Mouse (Mus musculus): ENCODE data around the gene Kri1. TPM values are rescaled to one million over a fixed set of nuclear protein-coding genes. Genes with fewer than 3 reads are reported as not detected.
"Not testable (repeated sequence)": the region's sequence is repeated elsewhere in the genome, so short reads cannot be mapped to it uniquely, and the experiment has no call there.

Kri1 gene
- total RNA-seq, 2 experiments from 2014 or later, result 11.0 to 12.6 TPM

DNA sequence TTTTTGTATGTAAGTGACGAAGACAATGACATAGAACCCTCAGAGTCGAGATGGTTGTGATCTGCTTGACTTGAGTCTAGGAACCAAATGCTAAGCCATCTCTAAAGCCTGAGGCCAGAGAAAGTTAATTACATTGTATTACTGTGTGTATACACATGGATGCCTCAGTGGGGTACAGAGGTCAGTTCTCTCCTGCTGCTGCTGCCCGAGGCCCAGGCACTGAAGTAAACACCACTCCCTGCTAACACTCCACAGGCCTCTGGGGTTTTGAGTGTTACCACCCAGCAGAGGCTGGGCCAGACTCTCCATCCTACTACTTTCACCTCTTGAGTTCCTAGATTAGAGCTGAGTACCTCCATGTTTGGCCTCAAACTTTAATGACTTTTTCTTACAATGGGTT is 3.8 kb downstream of the Kri1 start:
- no peak for TF ChIP-seq CTCF (IDR thresholded peaks at IDR 0.05)
- Histone ChIP-seq H3K27ac (no peak overlapping the region), H3K4me3 (no peak overlapping the region)
- no peak for DNase-seq
- intact Hi-C loops (cut with DNase I), result no loop called here

DNA sequence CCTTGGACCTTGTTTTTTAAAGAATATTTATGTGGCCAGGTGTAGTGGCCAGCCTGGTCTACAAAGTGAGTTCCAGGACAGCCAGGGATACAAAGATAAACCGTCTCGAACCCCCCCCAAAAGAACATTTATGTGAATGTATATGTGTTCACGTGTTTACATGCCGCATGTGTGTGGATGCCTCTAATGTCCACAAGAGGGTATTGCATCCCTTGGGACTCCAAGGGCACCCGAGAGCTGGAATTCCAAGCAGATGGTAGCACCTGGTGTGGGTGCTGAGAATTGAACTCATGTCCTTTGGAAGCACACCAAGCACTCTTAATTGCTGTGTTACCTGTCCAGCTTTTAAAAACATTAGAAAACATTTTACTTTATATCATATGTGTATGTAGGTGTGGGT is 4.2 kb downstream of the Kri1 start:
- TF ChIP-seq CTCF (IDR thresholded peaks at IDR 0.05), result no peak
- no peak overlapping the region for H3K27ac ChIP-seq
- H3K4me3 ChIP-seq, result no peak overlapping the region
- intact Hi-C loops (cut with DNase I), result no loop called here
- DNase-seq, result no peak

DNA sequence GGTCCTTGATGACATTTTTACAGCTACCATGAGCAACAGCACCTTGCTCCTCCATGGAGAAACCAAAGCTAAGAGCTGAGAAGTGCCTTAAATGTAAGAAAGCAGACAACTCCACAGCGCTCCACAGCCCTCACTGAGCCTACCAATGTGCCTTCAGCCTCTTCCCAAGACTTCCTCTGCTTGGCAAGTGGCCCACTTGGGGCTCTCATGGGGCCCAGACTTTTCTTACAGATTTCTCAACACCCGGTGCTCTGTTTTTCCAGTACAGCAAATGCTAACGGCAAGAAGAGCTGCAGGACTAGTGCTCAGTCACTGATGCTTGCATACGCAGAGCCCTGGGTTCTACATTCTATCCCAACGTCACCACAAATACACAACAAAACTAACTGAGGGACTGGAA is 10.0 kb downstream of the Kri1 start:
- TF ChIP-seq CTCF (IDR thresholded peaks at IDR 0.05), result no peak
- DNase-seq, result peak; percentile 43
- intact Hi-C loops (cut with DNase I), result no loop called here
- Histone ChIP-seq H3K27ac (no peak overlapping the region), H3K4me3 (no peak overlapping the region)

DNA sequence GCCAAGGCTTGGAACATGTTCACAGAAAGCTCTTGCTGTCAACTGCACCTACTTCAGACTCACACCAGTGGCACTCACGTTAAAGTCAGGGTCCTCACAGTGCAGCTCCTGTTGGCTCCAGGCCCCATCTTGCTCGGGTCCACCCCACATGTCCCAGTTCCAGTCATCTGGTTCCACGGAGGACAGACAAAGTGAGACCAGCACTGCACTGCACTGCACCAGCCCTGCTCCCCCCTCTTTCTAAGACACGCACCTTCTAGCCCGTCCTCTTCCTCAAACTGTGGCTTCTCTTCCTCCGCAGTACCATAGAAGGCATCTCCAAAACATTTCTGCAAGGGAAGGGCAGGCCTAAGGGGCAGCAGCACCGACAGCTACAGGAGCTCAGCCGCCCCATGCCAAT is 11.5 kb downstream of the Kri1 start:
- DNase-seq, result no peak
- no peak for TF ChIP-seq CTCF (IDR thresholded peaks at IDR 0.05)
- intact Hi-C loops (cut with DNase I), result no loop called here
- Histone ChIP-seq H3K27ac (no peak overlapping the region), H3K4me3 (no peak overlapping the region)

DNA sequence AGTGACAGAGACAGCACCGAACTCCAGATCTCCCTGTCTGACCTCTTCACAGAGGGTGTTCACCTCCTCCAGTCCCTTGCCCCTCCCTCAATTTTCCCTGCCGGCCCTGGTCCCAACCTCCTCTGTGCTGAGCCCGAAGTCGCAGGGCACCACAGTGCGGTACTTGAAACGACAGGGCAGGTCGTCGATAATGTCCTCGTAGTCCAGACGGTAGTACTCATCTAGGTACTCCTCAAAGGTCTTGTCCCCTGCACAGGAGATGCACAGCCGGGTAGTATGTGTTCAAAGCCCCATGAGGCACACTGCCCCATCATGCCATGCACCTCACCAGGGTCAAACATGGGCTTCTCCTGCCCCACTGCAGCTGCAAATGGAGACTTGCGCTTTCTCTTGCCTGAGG is 12.0 kb downstream of the Kri1 start:
- no peak overlapping the region for H3K27ac ChIP-seq
- DNase-seq, result no peak
- no peak for TF ChIP-seq CTCF (IDR thresholded peaks at IDR 0.05)
- no peak overlapping the region for H3K4me3 ChIP-seq
- intact Hi-C loops (cut with DNase I), result no loop called here

DNA sequence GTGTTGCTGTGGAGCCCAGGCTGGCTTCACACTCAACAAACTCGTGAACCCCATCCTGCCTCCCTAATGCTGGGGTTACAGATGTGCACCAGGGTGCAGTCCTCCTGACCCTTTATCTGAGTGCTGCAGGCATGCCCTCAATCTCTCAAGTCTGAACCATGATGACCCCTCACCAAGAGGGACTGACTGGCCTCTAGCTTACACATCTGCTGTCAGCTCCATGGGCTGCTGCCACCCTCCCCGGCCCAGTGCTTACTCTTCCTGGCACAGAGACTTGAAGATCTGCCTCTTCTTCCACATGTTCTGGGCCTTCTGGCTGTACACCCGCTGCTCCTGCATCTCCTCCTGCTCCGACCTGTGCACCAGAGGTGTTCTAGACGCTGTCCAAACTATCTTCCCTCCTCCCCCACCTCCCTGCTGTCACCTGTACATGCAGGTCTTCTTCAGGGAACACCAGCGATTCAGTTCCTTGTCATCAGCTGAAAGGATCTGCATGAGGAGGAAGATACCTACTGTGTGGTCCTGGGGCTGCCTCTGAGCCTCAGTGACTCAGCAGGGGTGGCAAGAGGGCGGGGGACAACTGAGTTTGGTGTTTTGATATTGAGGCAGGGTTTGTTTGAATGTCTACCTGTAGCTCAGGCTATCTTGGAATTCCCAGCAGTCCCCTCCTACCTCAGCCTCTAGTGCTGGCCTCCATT is 12.6 kb downstream of the Kri1 start:
- Histone ChIP-seq H3K27ac (no peak overlapping the region), H3K4me3 (no peak overlapping the region)
- no peak for TF ChIP-seq CTCF (IDR thresholded peaks at IDR 0.05)
- intact Hi-C loops (cut with DNase I), result no loop called here
- DNase-seq, result no peak

DNA sequence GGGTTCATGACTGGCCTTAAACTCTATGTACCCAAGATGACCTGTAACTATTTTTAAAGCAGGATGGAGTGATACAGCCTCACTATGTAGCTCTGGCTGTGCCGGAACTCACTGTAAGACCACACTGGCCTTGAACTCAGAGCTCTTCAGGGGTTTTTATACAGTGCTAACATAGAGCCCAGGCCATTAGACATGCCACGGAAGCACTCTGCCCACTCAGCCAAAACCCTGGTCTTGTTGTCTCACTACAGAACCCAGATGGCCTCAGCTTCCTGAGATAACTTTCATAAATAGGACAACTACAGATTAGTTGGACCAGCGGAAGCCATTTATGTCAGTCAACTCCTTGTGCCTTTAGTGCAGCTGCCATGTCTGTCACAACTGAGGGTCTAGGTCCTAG is 13.4 kb downstream of the Kri1 start:
- Histone ChIP-seq H3K27ac (no peak overlapping the region), H3K4me3 (no peak overlapping the region)
- no peak for TF ChIP-seq CTCF (IDR thresholded peaks at IDR 0.05)
- DNase-seq, result no peak
- intact Hi-C loops (cut with DNase I), result no loop called here

DNA sequence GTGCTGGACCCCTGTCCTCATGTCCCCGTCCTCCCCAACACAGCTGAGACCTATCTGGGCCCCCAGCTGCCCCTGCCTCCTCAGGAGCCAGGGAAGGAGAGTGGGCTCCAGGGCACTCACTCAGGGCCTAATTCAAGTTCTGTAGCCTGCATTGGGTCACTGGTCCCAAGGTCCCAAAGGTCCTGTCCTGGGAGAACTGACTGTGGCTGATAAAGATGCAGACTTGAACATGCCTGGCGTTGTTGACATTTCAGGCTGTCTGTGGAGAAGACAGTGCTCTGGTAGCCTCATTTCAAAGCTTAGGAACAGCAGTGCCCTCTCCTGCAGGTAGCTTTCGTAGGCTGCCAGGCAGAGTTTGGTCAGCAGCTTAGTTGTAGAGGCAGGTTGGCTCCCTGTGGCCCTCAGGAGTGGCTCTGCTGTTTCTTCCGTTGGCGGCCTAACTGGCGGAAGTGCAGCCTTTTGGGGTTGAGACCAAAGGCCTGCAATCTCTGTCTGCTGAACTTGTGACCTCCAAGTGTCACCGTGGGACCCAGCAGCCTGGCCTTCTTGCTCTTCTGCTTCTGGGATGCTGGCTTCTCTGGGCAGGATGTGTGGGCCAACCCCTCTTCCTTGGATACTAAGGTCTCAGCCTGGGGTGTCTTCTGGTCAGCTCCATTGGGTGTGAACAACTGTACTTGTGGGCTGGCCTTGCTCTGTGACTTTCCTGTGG is 14.1 kb downstream of the Kri1 start:
- TF ChIP-seq CTCF (IDR thresholded peaks at IDR 0.05), result no peak
- no peak for DNase-seq
- intact Hi-C loops (cut with DNase I), result no loop called here
- Histone ChIP-seq H3K27ac (no peak overlapping the region), H3K4me3 (no peak overlapping the region)

DNA sequence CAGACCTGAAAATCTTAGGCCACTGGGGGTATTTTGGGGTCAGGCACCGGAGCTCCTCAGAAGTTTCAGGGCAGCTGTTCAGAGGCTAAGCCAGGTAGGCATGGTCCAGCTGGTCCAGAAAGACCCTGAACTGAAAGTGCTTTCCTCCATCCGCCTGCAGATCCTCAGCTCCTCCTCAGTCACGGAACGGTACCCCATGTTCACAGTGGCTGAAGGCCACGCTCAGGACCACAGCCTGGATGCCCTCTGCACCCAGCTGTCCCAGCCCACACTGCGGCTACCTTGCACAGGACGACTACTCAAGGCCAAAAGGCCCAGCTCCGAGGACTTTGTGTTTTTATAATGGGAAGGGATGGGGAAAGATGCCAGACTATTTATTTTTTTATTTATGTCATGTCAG is 14.7 kb downstream of the Kri1 start:
- TF ChIP-seq CTCF (IDR thresholded peaks at IDR 0.05), result no peak
- no peak for DNase-seq
- Histone ChIP-seq H3K4me3 (no peak overlapping the region), H3K27ac (no peak overlapping the region)
- intact Hi-C loops (cut with DNase I), result no loop called here

DNA sequence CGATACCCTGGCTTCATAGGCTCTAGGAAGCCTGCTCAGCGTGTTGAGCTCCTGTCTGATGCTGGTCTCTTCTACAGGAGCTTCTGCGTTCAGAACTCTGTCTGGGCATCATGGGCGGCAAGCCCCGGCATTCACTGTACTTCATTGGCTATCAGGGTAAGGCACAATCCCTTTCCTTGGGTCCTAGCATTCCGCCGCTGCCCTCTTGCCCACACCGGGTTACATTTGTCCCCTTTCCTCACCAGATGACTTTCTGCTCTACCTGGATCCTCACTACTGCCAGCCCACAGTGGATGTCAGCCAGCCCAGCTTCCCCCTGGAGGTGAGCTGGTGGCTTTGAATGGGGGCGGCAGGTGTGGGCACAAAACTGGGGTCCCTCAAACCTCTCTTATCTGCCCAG is 15.4 kb downstream of the Kri1 start:
- no peak overlapping the region for H3K4me3 ChIP-seq
- no peak for TF ChIP-seq CTCF (IDR thresholded peaks at IDR 0.05)
- no peak overlapping the region for H3K27ac ChIP-seq

DNA sequence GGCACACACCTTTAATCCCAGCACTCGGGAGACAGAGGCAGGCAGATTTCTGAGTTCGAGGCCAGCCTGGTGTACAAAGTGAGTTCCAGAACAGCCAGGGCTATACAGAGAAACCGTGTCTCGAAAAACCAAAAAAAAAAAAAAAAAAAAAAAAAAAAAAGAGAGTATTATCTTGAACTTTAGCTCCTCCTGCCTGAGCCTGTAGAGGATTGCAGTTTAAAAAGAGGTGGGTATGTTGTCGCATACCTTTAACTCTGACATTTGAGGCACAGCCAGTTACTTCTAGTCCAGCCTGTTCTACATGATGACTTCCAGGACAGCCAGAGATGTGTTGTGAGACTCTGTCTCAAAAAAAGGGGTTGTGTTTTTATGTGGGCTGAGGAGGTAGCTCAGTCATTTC is 18.2 kb downstream of the Kri1 start:
- H3K27ac ChIP-seq; H3K4me3 ChIP-seq; DNase-seq; intact Hi-C loops (cut with DNase I): not testable (repeated sequence)

More for the DNA sequence above, 15.4 kb downstream of the Kri1 start:
- DNase-seq, result no peak
- intact Hi-C loops (cut with DNase I), result no loop called here

DNA sequence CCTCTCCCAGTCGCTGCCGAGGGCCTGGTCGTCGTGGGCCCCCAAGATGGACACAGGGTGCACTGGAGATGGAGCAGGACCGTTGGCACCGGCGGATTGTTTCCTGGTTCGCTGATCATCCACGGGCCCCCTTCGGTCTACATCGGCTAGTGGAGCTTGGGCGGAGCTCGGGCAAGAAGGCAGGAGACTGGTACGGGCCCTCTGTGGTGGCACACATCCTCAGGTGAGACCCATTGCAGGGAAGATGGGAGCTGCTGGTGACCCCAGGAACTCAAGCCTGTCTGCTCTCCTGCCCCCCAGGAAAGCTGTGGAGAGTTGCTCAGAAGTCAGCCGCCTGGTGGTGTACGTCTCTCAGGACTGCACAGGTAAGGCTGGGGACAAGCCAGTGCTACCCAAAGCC is 19.5 kb downstream of the Kri1 start:
- no peak for TF ChIP-seq CTCF (IDR thresholded peaks at IDR 0.05)
- Histone ChIP-seq H3K27ac (no peak overlapping the region), H3K4me3 (no peak overlapping the region)
- DNase-seq, result no peak
- intact Hi-C loops (cut with DNase I), result no loop called here

DNA sequence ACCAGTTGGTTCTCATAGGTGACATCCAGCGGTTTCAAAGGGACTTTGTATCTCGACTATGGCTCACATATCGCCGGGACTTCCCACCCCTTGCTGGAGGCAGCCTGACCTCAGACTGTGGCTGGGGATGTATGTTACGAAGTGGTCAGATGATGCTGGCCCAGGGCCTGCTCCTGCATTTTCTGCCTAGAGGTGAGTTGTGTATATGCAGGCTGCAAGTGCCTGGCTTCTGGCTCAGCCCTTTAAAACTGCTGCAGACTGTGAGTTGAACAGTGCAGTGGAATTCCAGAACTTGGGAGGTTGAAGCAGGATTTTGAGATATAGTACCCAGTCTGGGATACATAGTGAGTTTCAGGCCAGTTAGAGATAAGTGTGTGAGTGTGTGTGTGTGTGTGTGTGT is 20.9 kb downstream of the Kri1 start:
- no peak overlapping the region; the same call in 1 of the 2 replicates for H3K4me3 ChIP-seq
- TF ChIP-seq CTCF (IDR thresholded peaks at IDR 0.05), result no peak
- intact Hi-C loops (cut with DNase I), result no loop called here

DNA sequence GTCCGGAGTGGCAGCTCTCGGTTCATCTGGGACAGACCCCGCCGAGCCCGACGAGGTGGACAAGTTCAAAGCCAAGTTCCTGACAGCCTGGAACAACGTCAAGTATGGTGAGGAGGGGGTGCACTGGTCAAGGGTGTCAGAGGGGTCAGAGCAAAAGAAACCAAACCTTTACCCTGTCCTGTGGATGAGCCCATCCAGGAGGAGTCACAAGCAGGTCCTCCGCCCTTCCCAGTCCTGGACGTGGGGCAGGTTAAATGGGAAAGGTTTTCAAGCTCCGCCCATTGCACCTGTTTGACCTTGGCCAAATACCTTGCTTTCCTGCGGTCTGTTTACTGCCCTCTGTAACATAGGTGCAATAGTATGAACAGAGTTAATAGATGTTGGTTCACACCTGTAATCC is 22.2 kb downstream of the Kri1 start:
- intact Hi-C loops (cut with DNase I), result loop anchor here (1.0 to 2.0 kb wide), 2 partner anchors 22 to 27 kb away; partner anchors contain the start of genes Keap1 and Kri1
- TF ChIP-seq CTCF (IDR thresholded peaks at IDR 0.05), result no peak
- DNase-seq, result no peak
- Histone ChIP-seq H3K4me3 (peak overlapping the region; percentile 89), H3K27ac (peak overlapping the region; percentile 96)

More for the DNA sequence above, 20.9 kb downstream of the Kri1 start:
- H3K27ac ChIP-seq, result no peak overlapping the region
- no peak for DNase-seq
